In genomic region chr10:59849371-59849770, GRCm38 (mm10) we compare ENCODE assay signal across 26 mouse cellular contexts. TPM values are rescaled to one million over a fixed set of nuclear protein-coding genes. Genes with fewer than 3 reads are reported as not detected.
A peak's percentile ranks its signal among the peaks of the same experiment; 100 is the strongest.
DNase-seq lines count a peak whose midpoint lies in the region; ATAC-seq and TF ChIP-seq lines count a peak whose summit lies in the region.
"Had no signal": no experiment of that assay in that cellular context is flagged by ENCODE, and none has a peak within 500 bp of the region (broad histone marks: within the 10 kb centered on the region; RNA-seq: fewer than 3 reads in every experiment).

No protein-coding gene starts in this region.

- no peak for TF ChIP-seq CTCF in liver, postnatal 0 days (IDR thresholded peaks at IDR 0.05; ENCODE audit: low read depth)
- TF ChIP-seq CTCF in stomach, postnatal 0 days (IDR thresholded peaks at IDR 0.05; ENCODE audit: low read depth), result no peak
- TF ChIP-seq CTCF in gastrocnemius, adult 2 months (IDR thresholded peaks at IDR 0.05), result no peak

- H3K4me3 ChIP-seq in liver, postnatal 0 days (ENCODE audit: low read depth, low read length), result no peak overlapping the region
- no peak overlapping the region for H3K4me3 ChIP-seq in kidney, embryonic 16.5 days (ENCODE audit: low read length)
- H3K4me3 ChIP-seq in stomach, postnatal 0 days (ENCODE audit: low read depth, low read length), result no peak overlapping the region
- H3K4me3 ChIP-seq in gastrocnemius, adult 2 months, result no peak overlapping the region
- H3K4me3 ChIP-seq: erythroblast, embryonic 14.5 days; heart, embryonic 10.5 days; heart, embryonic 15.5 days; hindbrain, embryonic 12.5 days; intestine, embryonic 15.5 days; liver, embryonic 12.5 days; megakaryocyte, embryonic 14.5 days; midbrain, embryonic 13.5 days; neural tube, embryonic 13.5 days had no signal

- H3K27me3 ChIP-seq in liver, postnatal 0 days (ENCODE audit: insufficient read depth, low read length), result no peaks in the 10 kb centered on the region
- no peaks in the 10 kb centered on the region for H3K27me3 ChIP-seq in kidney, embryonic 16.5 days (ENCODE audit: insufficient read depth, low read length)
- H3K27me3 ChIP-seq in stomach, postnatal 0 days (ENCODE audit: control insufficient read depth, insufficient read depth, low read length), result no peaks in the 10 kb centered on the region
- H3K27me3 ChIP-seq: heart, embryonic 15.5 days; hindbrain, embryonic 12.5 days; intestine, embryonic 15.5 days; liver, embryonic 12.5 days; megakaryocyte, embryonic 14.5 days; midbrain, embryonic 13.5 days; neural tube, embryonic 13.5 days had no signal

- no peak overlapping the region for H3K9ac ChIP-seq in liver, postnatal 0 days (replicated peaks)
- H3K9ac ChIP-seq in kidney, embryonic 16.5 days (replicated peaks; ENCODE audit: low read length), result no peak overlapping the region
- no peak overlapping the region for H3K9ac ChIP-seq in stomach, postnatal 0 days (ENCODE audit: low read length)
- H3K9ac ChIP-seq: heart, embryonic 15.5 days; hindbrain, embryonic 12.5 days; intestine, embryonic 15.5 days; liver, embryonic 12.5 days; midbrain, embryonic 13.5 days; neural tube, embryonic 13.5 days had no signal

- TF ChIP-seq EP300 in liver, postnatal 0 days (IDR thresholded peaks at IDR 0.05; ENCODE audit: low read depth), result no peak
- TF ChIP-seq EP300 in stomach, postnatal 0 days (optimal IDR thresholded peaks at IDR 0.05), result no peak

- H3K9me3 ChIP-seq in liver, postnatal 0 days (ENCODE audit: low read length), result no peaks in the 10 kb centered on the region
- no peaks in the 10 kb centered on the region for H3K9me3 ChIP-seq in kidney, embryonic 16.5 days (ENCODE audit: low read length)
- H3K9me3 ChIP-seq in stomach, postnatal 0 days (ENCODE audit: control insufficient read depth, low read length), result no peaks in the 10 kb centered on the region
- H3K9me3 ChIP-seq: G1E; heart, embryonic 10.5 days; heart, embryonic 15.5 days; hindbrain, embryonic 12.5 days; intestine, embryonic 15.5 days; liver, embryonic 12.5 days; megakaryocyte, embryonic 14.5 days; midbrain, embryonic 13.5 days; neural tube, embryonic 13.5 days had no signal

- WGBS in liver, postnatal 0 days (ENCODE audit: insufficient replicate concordance), result 82% methylated on average over 7 of the region's 7 CpGs
- WGBS in kidney, embryonic 16.5 days, result 62% methylated on average over 7 of the region's 7 CpGs
- WGBS in stomach, postnatal 0 days, result 81% methylated on average over 7 of the region's 7 CpGs

- H3K27ac ChIP-seq in liver, postnatal 0 days (ENCODE audit: low read depth), result no peak overlapping the region
- H3K27ac ChIP-seq in kidney, embryonic 16.5 days (ENCODE audit: low read length), result no peak overlapping the region
- no peak overlapping the region for H3K27ac ChIP-seq in stomach, postnatal 0 days (replicated peaks)
- H3K27ac ChIP-seq in gastrocnemius, adult 2 months, result no peak overlapping the region
- H3K27ac ChIP-seq: heart, embryonic 15.5 days; hindbrain, embryonic 12.5 days; hindbrain, postnatal 0 days; intestine, embryonic 15.5 days; liver, embryonic 12.5 days; midbrain, embryonic 13.5 days; neural tube, embryonic 13.5 days had no signal

- no peaks in the 10 kb centered on the region for H3K4me1 ChIP-seq in liver, postnatal 0 days (ENCODE audit: insufficient read depth)
- peaks cover 11% of the 10 kb centered on the region for H3K4me1 ChIP-seq in kidney, embryonic 16.5 days (ENCODE audit: insufficient read depth, low read length)
- no peaks in the 10 kb centered on the region for H3K4me1 ChIP-seq in stomach, postnatal 0 days (replicated peaks; ENCODE audit: control insufficient read depth, insufficient read depth)
- H3K4me1 ChIP-seq: hindbrain, embryonic 12.5 days; intestine, embryonic 15.5 days; liver, embryonic 12.5 days; midbrain, embryonic 13.5 days had no signal

- no peak for DNase-seq in liver, postnatal 0 days
- DNase-seq in liver, result no peak
- DNase-seq in kidney, postnatal 36 days, result peak; percentile 81
- DNase-seq in stomach, postnatal 0 days (ENCODE audit: low spot score), result no peak
- no peak for DNase-seq in gastrocnemius, postnatal 14 days
- DNase-seq in urinary bladder, postnatal 4 days (ENCODE audit: low spot score in 2 of 2), result no peak
- no peak for DNase-seq in gastrocnemius, adult 2 months
- DNase-seq: adrenal gland, postnatal 10 days; cerebellum, postnatal 14 days; lung, adult 18-20 months; lung, postnatal 4 days; thymus, postnatal 4 days had no signal

- intact Hi-C loops in gastrocnemius, postnatal 14 days (cut with DNase I; ENCODE audit: low total_unique reads), result no loop called here
- intact Hi-C loops in gastrocnemius, adult 2 months (cut with DNase I), result loop anchor here (10.0 kb wide), 1 partner anchor 235 kb away; the partner anchor contains the start of genes Gm10322 and Mcu

- no peak overlapping the region for H3K4me2 ChIP-seq in liver, postnatal 0 days (ENCODE audit: low read depth, low read length)
- no peak overlapping the region for H3K4me2 ChIP-seq in kidney, embryonic 16.5 days (replicated peaks; ENCODE audit: low read depth, low read length)
- no peak overlapping the region for H3K4me2 ChIP-seq in stomach, postnatal 0 days (replicated peaks; ENCODE audit: low read depth)
- H3K4me2 ChIP-seq: heart, embryonic 15.5 days; hindbrain, embryonic 12.5 days; intestine, embryonic 15.5 days; liver, embryonic 12.5 days; midbrain, embryonic 13.5 days; neural tube, embryonic 13.5 days had no signal

- ATAC-seq in liver, postnatal 0 days, result peak; percentile 49; the same call in 1 of the 2 replicates
- peak; percentile 73 for ATAC-seq in kidney, embryonic 16.5 days (ENCODE audit: low FRiP score, low TSS enrichment)
- ATAC-seq in stomach, postnatal 0 days (ENCODE audit: low FRiP score, low TSS enrichment), result peak; percentile 38; the same call in 1 of the 2 replicates
- ATAC-seq: forebrain, embryonic 16.5 days; hindbrain, postnatal 0 days; intestine, embryonic 15.5 days; liver, embryonic 12.5 days; lung, postnatal 0 days; midbrain, embryonic 13.5 days had no signal

- H3K36me3 ChIP-seq in liver, postnatal 0 days (replicated peaks; ENCODE audit: insufficient read depth, low read length), result no peaks in the 10 kb centered on the region
- no peaks in the 10 kb centered on the region for H3K36me3 ChIP-seq in kidney, embryonic 16.5 days (ENCODE audit: insufficient read depth, low read length)
- H3K36me3 ChIP-seq in stomach, postnatal 0 days (ENCODE audit: control insufficient read depth, insufficient read depth, low read length), result no peaks in the 10 kb centered on the region; the same call in 1 of the 2 replicates
- H3K36me3 ChIP-seq: heart, embryonic 10.5 days; heart, embryonic 15.5 days; intestine, embryonic 15.5 days; liver, embryonic 12.5 days; midbrain, embryonic 13.5 days; neural tube, embryonic 13.5 days had no signal

RNA-seq across cellular contexts. Expression of gene Dnajb12, which starts 30.0 kb away (rescaled TPM):
- polyA plus RNA-seq in liver, postnatal 0 days (2015; fragmentation: Nextera tagmentation; extraction: Ambion mirVana), result 15.5 and 17.0 TPM in 2 replicates
- 30.1 and 32.9 TPM in 2 replicates for polyA plus RNA-seq in kidney, embryonic 16.5 days (2015; fragmentation: Nextera tagmentation; extraction: Ambion mirVana)
- 17.4 and 19.0 TPM in 2 replicates for polyA plus RNA-seq in stomach, postnatal 0 days (2015; fragmentation: Nextera tagmentation; extraction: Ambion mirVana)
- 10 to 100 TPM; 45.5 to 47.5 TPM for total RNA-seq in gastrocnemius, postnatal 14 days (2021)
- total RNA-seq in gastrocnemius, adult 2 months (2021), result 10 to 100 TPM; 60.4 to 77.5 TPM

Comparison
In these comparisons a context has a peak if more than half of its experiments do, and no peak if none do; other contexts are left out.
1. DNase-seq: peak in kidney, postnatal 36 days (2 of 2); none in liver, postnatal 0 days (single experiment), liver (single experiment), stomach, postnatal 0 days (single experiment), gastrocnemius, postnatal 14 days (single experiment), urinary bladder, postnatal 4 days (0 of 2) and gastrocnemius, adult 2 months (single experiment).
2. Peak in every context shown above with its lines, with median percentiles within 50 percentile points of each other: ATAC-seq.